Mouse (Mus musculus) neural tube, embryonic 14.5 days (tissue): ENCODE results near the gene Naa60. TPM values are rescaled to one million over a fixed set of nuclear protein-coding genes. Genes with fewer than 3 reads are reported as not detected.

ENCODE experiments used
- ATAC-seq: fragments of 200-750 bp; cut with Nextera tagmentation; 2 replicates; pipeline ENCODE4 v1.8.0; 2017; ENCODE audit warnings: low read depth, mild to moderate bottlenecking, moderate TSS enrichment, moderate library complexity
- H3K27ac ChIP-seq: fragments of 300-500 bp; sonication (generic); 2 replicates; pipeline ENCODE4 v1.5.1; 2014; ENCODE audit warnings: low read depth, mild to moderate bottlenecking, control low read depth, low read length, moderate library complexity, mixed read lengths
- H3K27me3 ChIP-seq: fragments of 300-500 bp; sonication (generic); 2 replicates; pipeline ENCODE4 v1.6.1; 2014; ENCODE audit warnings: low read length; ENCODE audit not compliant: control insufficient read depth, insufficient read depth
- H3K36me3 ChIP-seq: fragments of 300-500 bp; sonication (generic); 2 replicates; pipeline ENCODE4 v1.6.1; 2014; ENCODE audit warnings: low read length, mixed read lengths; ENCODE audit not compliant: control insufficient read depth, insufficient read depth
- H3K4me1 ChIP-seq: fragments of 300-500 bp; sonication (generic); 2 replicates; pipeline ENCODE4 v1.6.1; 2014; ENCODE audit warnings: low read length; ENCODE audit not compliant: control insufficient read depth, insufficient read depth
- H3K4me2 ChIP-seq: fragments of 300-500 bp; sonication (generic); 2 replicates; pipeline ENCODE4 v1.6.1; 2014; ENCODE audit warnings: mild to moderate bottlenecking, low read depth, low read length, control low read depth
- H3K4me3 ChIP-seq: fragments of 300-500 bp; sonication (generic); 2 replicates; pipeline ENCODE4 v1.5.1; 2014; ENCODE audit warnings: low read depth, low read length, control low read depth, mixed read lengths
- H3K9ac ChIP-seq: fragments of 300-500 bp; sonication (generic); replicated peaks from 2 replicates; pipeline ENCODE4 v1.6.1; 2014; ENCODE audit warnings: low read depth, mild to moderate bottlenecking, control low read depth, low read length, mixed read lengths
- H3K9me3 ChIP-seq: fragments of 300-500 bp; sonication (generic); 2 replicates; pipeline ENCODE4 v1.6.1; 2016; ENCODE audit warnings: low read length; ENCODE audit not compliant: control insufficient read depth
- WGBS: fragments of 180-500 bp; shearing (Covaris S2); extraction: QIAGEN DNeasy Blood & Tissue Kit; methylation state at CpG from one replicate; pipeline ENCODE4 v1.1.7; 2014; 5-methylcytosine and 5-hydroxymethylcytosine counted together
- microRNA-seq: library from miRNA; unstranded; fragments of <30 nt; microRNA quantifications from one replicate; pipeline ENCODE4, GENCODE M21; 2016
- polyA plus RNA-seq: library from polyadenylated mRNA; unstranded; fragments of >200 nt; fragmentation: Nextera tagmentation; extraction: Ambion mirVana; gene quantifications from 2 replicates; pipeline ENCODE4 v1.2.1, GENCODE M21; 2014

Gene Naa60
- polyA plus RNA-seq, 1 experiment from 2014 or later: 109 TPM

DNA sequence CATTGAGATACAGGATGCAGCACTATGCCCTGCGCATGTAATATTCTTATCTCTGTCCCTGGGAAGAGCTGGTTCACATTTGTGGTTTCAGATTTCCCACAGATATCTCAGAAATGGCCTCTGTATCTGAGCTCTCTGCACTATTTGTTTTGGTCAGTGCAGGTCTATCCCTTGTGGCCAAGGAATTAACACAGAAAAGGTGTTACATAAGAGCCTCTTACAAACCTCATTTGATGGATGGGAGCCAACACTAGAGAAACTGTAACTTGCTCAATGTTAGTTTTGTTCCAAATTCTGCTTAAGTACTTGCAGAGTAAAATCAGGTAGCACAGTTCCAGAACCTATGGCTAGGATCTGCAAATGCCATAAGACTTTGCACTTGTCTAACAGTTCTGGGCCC, 61.9 kb downstream of the Naa60 start:
- 100% methylated on average over 1 of the region's 1 CpGs for WGBS
- H3K27me3 ChIP-seq: no peaks in the 10 kb centered on the region
- H3K36me3 ChIP-seq: peaks cover 47% of the 10 kb centered on the region
- H3K4me3 ChIP-seq: no peak overlapping the region
- H3K27ac ChIP-seq: no peak overlapping the region
- no peaks in the 10 kb centered on the region for H3K4me1 ChIP-seq
- H3K9me3 ChIP-seq: no peaks in the 10 kb centered on the region
- ATAC-seq: no peak
- no peak overlapping the region for H3K4me2 ChIP-seq
- no peak overlapping the region for H3K9ac ChIP-seq

GRCm38 (mm10) chr16:3934701-3935100, 62.5 kb downstream of the Naa60 start:
- no peak overlapping the region for H3K9ac ChIP-seq
- no peak overlapping the region for H3K4me3 ChIP-seq
- WGBS: 93% methylated on average over 4 of the region's 4 CpGs
- H3K4me1 ChIP-seq: no peaks in the 10 kb centered on the region
- peaks cover 42% of the 10 kb centered on the region for H3K36me3 ChIP-seq
- H3K9me3 ChIP-seq: no peaks in the 10 kb centered on the region
- no peak overlapping the region for H3K4me2 ChIP-seq
- no peak overlapping the region for H3K27ac ChIP-seq
- no peaks in the 10 kb centered on the region for H3K27me3 ChIP-seq
- no peak for ATAC-seq

DNA sequence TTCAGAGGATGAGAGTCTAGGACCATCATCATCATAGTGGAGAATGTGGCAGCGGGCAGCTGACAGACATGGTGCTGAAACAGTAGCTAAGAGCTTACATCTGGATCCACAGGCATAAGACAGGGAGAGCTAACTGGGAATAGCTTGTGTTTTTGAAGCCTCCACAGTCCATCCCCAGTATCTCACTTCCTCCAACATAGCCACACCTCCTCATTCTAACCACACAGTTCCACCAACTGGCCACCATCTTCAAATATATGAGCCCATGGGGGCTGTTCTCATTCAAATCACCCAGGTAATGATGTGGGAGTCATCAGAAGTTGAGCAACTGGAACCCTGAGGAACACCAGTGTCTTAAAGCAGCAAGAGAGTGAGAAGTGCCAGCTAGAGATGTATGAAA, 79.0 kb downstream of the Naa60 start:
- Histone ChIP-seq H3K27me3 (no peaks in the 10 kb centered on the region), H3K4me1 (no peaks in the 10 kb centered on the region), H3K4me3 (no peak overlapping the region), H3K36me3 (no peaks in the 10 kb centered on the region), H3K9ac (no peak overlapping the region), H3K27ac (no peak overlapping the region), H3K9me3 (no peaks in the 10 kb centered on the region), H3K4me2 (no peak overlapping the region)
- no peak for ATAC-seq
- 83% methylated on average over 1 of the region's 1 CpGs for WGBS

Small RNA genes within 50 kb of the gene (microRNA-seq; reads per million reads assigned to microRNA genes)
- not detected for gene Gm23493

Other genes with a start within 250 kb of the Naa60 start
- not detected in 2 replicates for gene Mefv, start 154.3 kb upstream of the Naa60 start, polyA plus RNA-seq
- gene Zfp263, start 128.3 kb upstream of the Naa60 start, polyA plus RNA-seq: 30.1 and 39.2 TPM in 2 replicates
- gene Olfr15, start 41.5 kb upstream of the Naa60 start, polyA plus RNA-seq: not detected in 2 replicates
- 3.0 TPM in 2 replicates for gene Zfp174, start 25.1 kb upstream of the Naa60 start, polyA plus RNA-seq
- gene Zfp597, start 12.2 kb downstream of the Naa60 start, polyA plus RNA-seq: 21.6 and 21.8 TPM in 2 replicates
- gene Gm20695, start 12.3 kb downstream of the Naa60 start, polyA plus RNA-seq: 3.3 and 4.0 TPM in 2 replicates
- 10.8 and 12.6 TPM in 2 replicates for gene 1700037C18Rik, start 36.3 kb downstream of the Naa60 start, polyA plus RNA-seq
- 40.5 and 46.6 TPM in 2 replicates for gene Cluap1, start 36.4 kb downstream of the Naa60 start, polyA plus RNA-seq
- 1.0 and 1.5 TPM in 2 replicates for gene Nlrc3, start 104.3 kb downstream of the Naa60 start, polyA plus RNA-seq
- gene Slx4, start 131.4 kb downstream of the Naa60 start, polyA plus RNA-seq: 38.0 and 38.8 TPM in 2 replicates
- gene Dnase1, start 164.6 kb downstream of the Naa60 start, polyA plus RNA-seq: 7.4 and 8.6 TPM in 2 replicates
- 54.3 TPM in 2 replicates for gene Trap1, start 205.5 kb downstream of the Naa60 start, polyA plus RNA-seq